Mouse (Mus musculus) limb, embryonic 10.5 days (tissue): ENCODE measurements around the gene Slc9a7. TPM values are rescaled to one million over a fixed set of nuclear protein-coding genes. Genes with fewer than 3 reads are reported as not detected.

ENCODE experiments used
- DNase-seq: peaks from one replicate; pipeline ENCODE4 v3.0.0-alpha.2; 2017; ENCODE audit warnings: low spot score
- H3K27ac ChIP-seq: fragments of 300-500 bp; sonication (generic); 2 replicates; pipeline ENCODE4 v1.5.1; 2016; ENCODE audit warnings: mild to moderate bottlenecking
- H3K27me3 ChIP-seq: fragments of 300-500 bp; sonication (generic); 2 replicates; pipeline ENCODE4 v1.6.1; 2016; ENCODE audit warnings: low read depth, mild to moderate bottlenecking; ENCODE audit not compliant: poor library complexity, severe bottlenecking
- H3K36me3 ChIP-seq: fragments of 300-500 bp; sonication (generic); 2 replicates; pipeline ENCODE4 v1.6.1; 2016; ENCODE audit warnings: mild to moderate bottlenecking, moderate library complexity
- H3K4me1 ChIP-seq: fragments of 300-500 bp; sonication (generic); 2 replicates; pipeline ENCODE4 v1.6.1; 2016
- H3K4me3 ChIP-seq: fragments of 300-500 bp; sonication (generic); 2 replicates; pipeline ENCODE4 v1.5.1; 2016; ENCODE audit warnings: mild to moderate bottlenecking, moderate library complexity
- H3K9me3 ChIP-seq: fragments of 300-500 bp; sonication (generic); replicated peaks from 2 replicates; pipeline ENCODE4 v1.6.1; 2016; ENCODE audit warnings: mild to moderate bottlenecking
- WGBS: fragments of 180-500 bp; shearing (Covaris S2); methylation state at CpG from one replicate; pipeline ENCODE4 v1.1.7; 2016; 5-methylcytosine and 5-hydroxymethylcytosine counted together
- polyA plus RNA-seq: library from polyadenylated mRNA; unstranded; fragments of >200 nt; fragmentation: Nextera tagmentation; extraction: Ambion mirVana; gene quantifications from 2 replicates; pipeline ENCODE4 v1.2.1, GENCODE M21; 2016

Gene Slc9a7
- polyA plus RNA-seq, 1 experiment from 2014 or later = 0.65 TPM

GRCm38 (mm10) chrX:20117717-20118116 lies 173.9 kb downstream of the Slc9a7 start:
- Histone ChIP-seq H3K27ac (no peak overlapping the region), H3K27me3 (no peaks in the 10 kb centered on the region), H3K4me1 (no peaks in the 10 kb centered on the region), H3K9me3 (no peaks in the 10 kb centered on the region), H3K4me3 (no peak overlapping the region), H3K36me3 (no peaks in the 10 kb centered on the region)
- no peak for DNase-seq
- WGBS = 76% methylated on average over 2 of the region's 2 CpGs

- DNase-seq = no peak
- Histone ChIP-seq H3K36me3 (no peaks in the 10 kb centered on the region), H3K9me3 (no peaks in the 10 kb centered on the region), H3K27me3 (no peaks in the 10 kb centered on the region), H3K4me3 (no peak overlapping the region), H3K27ac (no peak overlapping the region), H3K4me1 (no peaks in the 10 kb centered on the region)
- 30% methylated on average over 4 of the region's 4 CpGs for WGBS
Observed at GRCm38 (mm10) chrX:20070196-20070595, 221.4 kb downstream of the Slc9a7 start.

GRCm38 (mm10) chrX:20066636-20067035 lies 225.0 kb downstream of the Slc9a7 start:
- H3K27me3 ChIP-seq = peaks cover 2% of the 10 kb centered on the region; the same call in 1 of the 2 replicates
- DNase-seq = no peak
- no peaks in the 10 kb centered on the region for H3K36me3 ChIP-seq
- H3K9me3 ChIP-seq = no peaks in the 10 kb centered on the region
- H3K4me3 ChIP-seq = no peak overlapping the region
- H3K4me1 ChIP-seq = no peaks in the 10 kb centered on the region
- H3K27ac ChIP-seq = no peak overlapping the region

DNA sequence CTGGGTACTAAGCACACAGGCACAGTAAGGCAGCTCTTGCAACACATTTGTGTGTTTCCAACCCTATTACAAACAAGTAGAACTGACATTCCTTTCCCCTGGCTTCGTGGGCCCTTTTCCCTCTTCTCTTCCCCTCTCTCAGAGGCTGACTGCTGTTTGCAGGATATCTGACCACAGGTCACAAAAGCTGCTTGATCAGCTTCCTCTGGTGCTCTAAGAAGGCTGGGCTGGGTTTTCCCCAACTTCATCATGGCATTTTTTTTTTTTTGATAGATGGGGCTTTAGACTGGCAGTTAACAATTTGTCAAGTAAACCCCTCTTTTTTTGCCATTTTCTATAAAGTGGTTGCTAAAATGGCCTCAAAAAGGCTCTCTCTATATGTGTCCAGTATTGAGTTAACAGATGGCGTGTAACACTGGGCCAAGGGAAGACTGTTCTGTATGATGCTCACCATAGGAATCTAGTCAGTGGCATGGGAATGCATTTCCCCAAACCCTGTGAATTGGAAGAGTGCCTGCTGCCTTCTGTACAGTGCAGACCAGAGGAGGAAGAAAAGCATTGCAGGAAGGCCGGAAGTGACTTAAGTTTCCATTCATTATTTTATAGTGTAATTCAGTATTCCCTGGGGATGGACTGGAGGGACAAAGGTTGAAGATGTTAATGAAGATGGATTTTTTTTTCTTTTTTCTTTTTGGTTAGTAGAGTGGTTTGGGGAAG lies 229.7 kb downstream of the Slc9a7 start:
- no peaks in the 10 kb centered on the region for H3K36me3 ChIP-seq
- H3K27ac ChIP-seq = no peak overlapping the region
- H3K4me1 ChIP-seq = no peaks in the 10 kb centered on the region
- WGBS = 50% methylated on average over 3 of the region's 3 CpGs
- no peaks in the 10 kb centered on the region for H3K9me3 ChIP-seq
- H3K4me3 ChIP-seq = no peak overlapping the region
- H3K27me3 ChIP-seq = peaks cover 21% of the 10 kb centered on the region
- DNase-seq = no peak

GRCm38 (mm10) chrX:20060769-20061315 lies 230.8 kb downstream of the Slc9a7 start:
- peak; percentile 39 for DNase-seq
- 7% methylated on average over 47 of the region's 47 CpGs for whole genome bisulfite sequencing
- H3K4me1 ChIP-seq = no peaks in the 10 kb centered on the region
- H3K36me3 ChIP-seq = no peaks in the 10 kb centered on the region
- peak overlapping the region; percentile 52 for H3K4me3 ChIP-seq
- peaks cover 21% of the 10 kb centered on the region for H3K27me3 ChIP-seq
- no peak overlapping the region for H3K27ac ChIP-seq
- H3K9me3 ChIP-seq = no peaks in the 10 kb centered on the region

GRCm38 (mm10) chrX:20060096-20060768 lies 231.4 kb downstream of the Slc9a7 start:
- WGBS = 16% methylated on average over 65 of the region's 65 CpGs
- DNase-seq = peak; percentile 46
- Histone ChIP-seq H3K36me3 (no peaks in the 10 kb centered on the region), H3K27me3 (peaks cover 21% of the 10 kb centered on the region), H3K9me3 (no peaks in the 10 kb centered on the region), H3K27ac (0 out of 2 replicates have a peak overlapping the region, but pooled peaks have one; percentile 12), H3K4me3 (peak overlapping the region; percentile 52), H3K4me1 (no peaks in the 10 kb centered on the region)

DNA sequence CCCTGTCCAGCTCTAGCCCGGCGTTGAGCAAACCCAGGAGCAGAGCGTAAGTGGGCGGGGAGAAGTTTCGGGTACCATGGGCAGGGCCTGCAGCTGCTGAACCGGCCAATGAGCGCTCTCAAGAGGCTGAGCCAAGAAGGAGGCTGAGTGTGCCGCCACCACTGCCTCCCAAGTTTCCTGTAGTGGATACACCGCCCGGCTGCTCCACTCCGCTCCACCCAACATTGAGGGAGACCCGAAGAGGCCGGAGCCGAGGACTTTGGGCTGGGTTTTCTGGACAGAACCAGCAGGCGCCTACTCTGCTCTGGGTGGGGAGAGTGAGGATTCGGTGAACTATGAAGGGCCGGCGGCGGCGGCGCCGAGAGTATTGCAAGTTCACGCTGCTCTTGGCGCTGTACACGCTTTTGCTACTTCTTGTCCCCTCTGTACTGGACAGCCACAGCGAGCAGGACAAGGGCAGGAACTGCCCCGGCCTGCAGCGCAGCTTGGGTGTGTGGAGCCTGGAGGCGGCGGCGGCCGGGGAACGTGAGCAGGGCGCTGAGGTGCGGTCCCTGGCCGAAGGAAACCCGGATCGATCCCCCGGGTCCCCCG lies 232.1 kb downstream of the Slc9a7 start, which contains the start of gene Chst7:
Gene Chst7 (plus strand): TSS at position 180 of the 591 bp plus-strand sequence.
- Histone ChIP-seq H3K36me3 (no peaks in the 10 kb centered on the region), H3K4me3 (peak within 1 kb of the TSS; percentile 52), H3K27me3 (peaks cover 21% of the 10 kb centered on the region), H3K9me3 (no peaks in the 10 kb centered on the region), H3K4me1 (no peaks in the 10 kb centered on the region), H3K27ac (0 out of 2 replicates have a peak within 1 kb of the TSS, but pooled peaks have one; percentile 12)
- WGBS = 14% methylated on average over 40 of the region's 40 CpGs
- DNase-seq = peak; percentile 58

Other genes starting within 250 kb of the Slc9a7 start
- 2.2 and 2.5 TPM in 2 replicates for gene Chst7, start 232.2 kb downstream of the Slc9a7 start, polyA plus RNA-seq
- 15.1 and 18.5 TPM in 2 replicates for gene Rp2, start 72.7 kb upstream of the Slc9a7 start, polyA plus RNA-seq
- gene Jade3, start 133.9 kb upstream of the Slc9a7 start, polyA plus RNA-seq = 11.7 and 12.6 TPM in 2 replicates